Mouse (Mus musculus) left cerebral cortex, adult 8-10 months (tissue): ENCODE data around the gene Hs3st2. TPM values are rescaled to one million over a fixed set of nuclear protein-coding genes. Genes with fewer than 3 reads are reported as not detected.
"Not testable (repeated sequence)": the region's sequence is repeated elsewhere in the genome, so short reads cannot be mapped to it uniquely, and the experiment has no call there.

Experiments used
- DNase-seq, 2 experiments: peaks; one replicate each; pipeline ENCODE4 v3.0.0; 2022; ENCODE audit warnings: low spot score in 2 of 2
- total RNA-seq, 4 experiments: library from RNA; stranded (reverse); gene quantifications; 2 replicates each; pipeline ENCODE4 v1.2.4; 2022

The Hs3st2 gene
- total RNA-seq: 10 to 100 TPM; 38.7 to 51.6 (median 46.9) TPM

- DNase-seq: peak; percentile 34 to 43
These were observed at the start of gene Hs3st2 for GRCm38 (mm10) chr7:121391225-121391983. Gene Hs3st2 (plus strand): TSS chr7:121391859.

GRCm38 (mm10) chr7:121348284-121348963, 43.2 kb upstream of the Hs3st2 start:
- no peak for DNase-seq

GRCm38 (mm10) chr7:121351688-121352087, 40.0 kb upstream of the Hs3st2 start:
- no peak for DNase-seq

GRCm38 (mm10) chr7:121361448-121361847, 30.2 kb upstream of the Hs3st2 start:
- DNase-seq: not testable (repeated sequence)

- no peak for DNase-seq
These were observed 26.1 kb upstream of the Hs3st2 start for GRCm38 (mm10) chr7:121365584-121365983.

- no peak for DNase-seq
These were observed 24.5 kb upstream of the Hs3st2 start for GRCm38 (mm10) chr7:121367185-121367584.

GRCm38 (mm10) chr7:121371990-121372389, 19.7 kb upstream of the Hs3st2 start:
- no peak for DNase-seq

GRCm38 (mm10) chr7:121375456-121375855, 16.2 kb upstream of the Hs3st2 start:
- DNase-seq: peak in 1 of 2 experiments; percentile 39

GRCm38 (mm10) chr7:121378942-121379341, 12.7 kb upstream of the Hs3st2 start:
- DNase-seq: no peak

- DNase-seq: peak; percentile 26 to 47
These were observed 503 bp downstream of the Hs3st2 start for GRCm38 (mm10) chr7:121391984-121392739.

GRCm38 (mm10) chr7:121392740-121392993, 1.0 kb downstream of the Hs3st2 start:
- DNase-seq: no peak

GRCm38 (mm10) chr7:121393884-121394283, 2.2 kb downstream of the Hs3st2 start:
- peak in 1 of 2 experiments; percentile 19 for DNase-seq

- DNase-seq: no peak
These were observed 3.2 kb downstream of the Hs3st2 start for GRCm38 (mm10) chr7:121394875-121395274.

GRCm38 (mm10) chr7:121410716-121411506, 19.3 kb downstream of the Hs3st2 start:
- DNase-seq: no peak

- no peak for DNase-seq
These were observed 19.8 kb downstream of the Hs3st2 start for GRCm38 (mm10) chr7:121411507-121411898.

- no peak for DNase-seq
These were observed 45.2 kb downstream of the Hs3st2 start for GRCm38 (mm10) chr7:121436884-121437283.

- DNase-seq: no peak
These were observed 49.5 kb downstream of the Hs3st2 start for GRCm38 (mm10) chr7:121441186-121441585.

GRCm38 (mm10) chr7:121444336-121444735, 52.7 kb downstream of the Hs3st2 start:
- no peak for DNase-seq

GRCm38 (mm10) chr7:121446281-121446680, 54.6 kb downstream of the Hs3st2 start:
- DNase-seq: no peak

GRCm38 (mm10) chr7:121450951-121451843, 59.5 kb downstream of the Hs3st2 start:
- DNase-seq: no peak
